Mouse (Mus musculus): ENCODE measurements around the gene Gm15091. TPM values are rescaled to one million over a fixed set of nuclear protein-coding genes. Genes with fewer than 3 reads are reported as not detected.
"Not testable (repeated sequence)": the region's sequence is repeated elsewhere in the genome, so short reads cannot be mapped to it uniquely, and the experiment has no call there.

Gm15091 gene
- not detected in 2 replicates for polyA plus RNA-seq (2012)

GRCm38 (mm10) chrX:149941355-149941754 lies at the start of gene Gm15091:
Gene Gm15091, plus strand, starts transcription at chrX:149941655.
- not testable (repeated sequence) for TF ChIP-seq GATA1 (IDR thresholded peaks at IDR 0.05; ENCODE audit: low read length)

Other genes with a start within 250 kb of the Gm15091 start
- not detected in 2 replicates for gene Gm15097, start 157.2 kb upstream of the Gm15091 start, polyA plus RNA-seq (2012)